Mouse (Mus musculus) small intestine, adult 2 months (tissue): ENCODE results near the gene Sh3d21.

Experiments used
- CTCF ChIP-seq: fragments of 200-500 bp; IDR thresholded peaks from 2 replicates; pipeline ENCODE4 v1.5.1; 2012; ENCODE audit warnings: low read depth, mild to moderate bottlenecking, control low read depth, inconsistent platforms, low read length, moderate library complexity, mixed read lengths; ENCODE audit not compliant: insufficient replicate concordance, insufficient read length; ENCODE audit errors: extremely low read depth
- POLR2A ChIP-seq: fragments of 200-500 bp; IDR thresholded peaks from 2 replicates; pipeline ENCODE4 v1.6.1; 2012; ENCODE audit warnings: low read depth, mild to moderate bottlenecking, control low read depth, inconsistent platforms, low read length, moderate library complexity

GRCm38 (mm10) chr4:126108061-126108740 lies 55.1 kb downstream of the Sh3d21 start:
- TF ChIP-seq POLR2A (no peak), CTCF (no peak)
